Mouse (Mus musculus): ENCODE data around the gene Cox4i2.

Gene Cox4i2

GRCm38 (mm10) chr2:152799954-152800761 lies 46.2 kb downstream of the Cox4i2 start:
- DNase-seq (ENCODE audit: low spot score in 2 of 2): no peak

GRCm38 (mm10) chr2:152800762-152801113 lies 46.8 kb downstream of the Cox4i2 start:
- no peak for DNase-seq (ENCODE audit: low spot score in 2 of 2)

GRCm38 (mm10) chr2:152802303-152802702 lies 48.3 kb downstream of the Cox4i2 start:
- no peak for DNase-seq (ENCODE audit: low spot score in 2 of 2)

- no peak for DNase-seq (ENCODE audit: low spot score in 2 of 2)
Measured at GRCm38 (mm10) chr2:152803081-152803480, 49.1 kb downstream of the Cox4i2 start.

GRCm38 (mm10) chr2:152804408-152805110 lies 50.6 kb downstream of the Cox4i2 start:
- no peak for DNase-seq (ENCODE audit: low spot score in 2 of 2)

- DNase-seq (ENCODE audit: low spot score in 2 of 2): no peak
Measured at GRCm38 (mm10) chr2:152805111-152805490, 51.1 kb downstream of the Cox4i2 start.

- no peak for DNase-seq (ENCODE audit: low spot score in 2 of 2)
Measured at GRCm38 (mm10) chr2:152806037-152806436, 52.1 kb downstream of the Cox4i2 start.

- DNase-seq (ENCODE audit: low spot score in 2 of 2): no peak
Measured at GRCm38 (mm10) chr2:152808178-152808577, 54.2 kb downstream of the Cox4i2 start.

- no peak for DNase-seq (ENCODE audit: low spot score in 2 of 2)
Measured at GRCm38 (mm10) chr2:152810158-152810941, 56.4 kb downstream of the Cox4i2 start.

GRCm38 (mm10) chr2:152811336-152812165 lies 57.6 kb downstream of the Cox4i2 start:
- no peak for DNase-seq (ENCODE audit: low spot score in 2 of 2)

GRCm38 (mm10) chr2:152813232-152813631 lies 59.3 kb downstream of the Cox4i2 start:
- no peak for DNase-seq (ENCODE audit: low spot score in 2 of 2)

- DNase-seq (ENCODE audit: low spot score in 2 of 2): no peak
Measured at GRCm38 (mm10) chr2:152814213-152814874, 60.4 kb downstream of the Cox4i2 start.
